Mouse (Mus musculus) lung, adult 2 months (tissue): ENCODE measurements around the gene Olfr113.

Experiments used
- CTCF ChIP-seq: fragments of 200-500 bp; IDR thresholded peaks from 2 replicates; pipeline ENCODE4 v1.5.1; 2011; ENCODE audit warnings: mild to moderate bottlenecking, low read length, control low read depth; ENCODE audit not compliant: insufficient read depth
- POLR2A ChIP-seq: fragments of 200-500 bp; IDR thresholded peaks from 2 replicates; pipeline ENCODE4 v1.6.1; 2011; ENCODE audit warnings: low read depth, mild to moderate bottlenecking, control low read depth, low read length, borderline replicate concordance; ENCODE audit errors: extremely low read depth

DNA sequence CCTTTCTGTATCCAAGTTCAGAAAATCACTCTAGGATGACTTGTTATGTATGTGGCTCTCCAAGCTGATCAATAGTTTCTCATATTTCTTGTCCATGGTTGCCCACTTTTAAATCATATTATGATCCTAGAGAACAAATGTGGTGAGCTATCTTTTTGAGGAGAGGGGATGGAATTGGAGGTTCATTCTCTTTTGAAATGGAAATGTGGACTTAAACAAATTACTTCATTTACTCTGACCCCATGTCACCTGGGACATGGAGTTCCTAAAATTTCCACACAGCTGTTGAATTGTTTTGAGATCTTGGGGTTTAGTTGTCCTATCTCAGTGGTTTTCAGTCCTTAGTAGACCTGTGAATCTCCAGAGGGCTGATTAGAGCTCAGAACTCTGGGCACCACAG, at the start of gene Olfr113:
- no peak for TF ChIP-seq CTCF
- no peak for TF ChIP-seq POLR2A
